Mouse (Mus musculus) brown adipose tissue, adult 24 weeks (tissue): ENCODE measurements at regions not wholly inside any gene's neighbourhood (a gene's known extent, or its start where the extent isn't known, plus 50 kb on each side); places are given as distances from the start of the nearest gene placed in this dataset.

ENCODE experiments used
- H3K27ac ChIP-seq: fragments of 200-500 bp; replicated peaks from 2 replicates; pipeline ENCODE4 v1.5.1; 2012; ENCODE audit warnings: low read depth, mild to moderate bottlenecking, low read length
- H3K4me1 ChIP-seq: fragments of 200-500 bp; 2 replicates; pipeline ENCODE4 v1.6.1; 2012; ENCODE audit warnings: low read length, mixed read lengths; ENCODE audit not compliant: control insufficient read depth, insufficient read depth, insufficient read length
- H3K4me3 ChIP-seq: fragments of 200-500 bp; 2 replicates; pipeline ENCODE4 v1.5.1; 2012; ENCODE audit warnings: low read depth, mild to moderate bottlenecking, low read length, moderate library complexity; ENCODE audit not compliant: insufficient read depth

DNA sequence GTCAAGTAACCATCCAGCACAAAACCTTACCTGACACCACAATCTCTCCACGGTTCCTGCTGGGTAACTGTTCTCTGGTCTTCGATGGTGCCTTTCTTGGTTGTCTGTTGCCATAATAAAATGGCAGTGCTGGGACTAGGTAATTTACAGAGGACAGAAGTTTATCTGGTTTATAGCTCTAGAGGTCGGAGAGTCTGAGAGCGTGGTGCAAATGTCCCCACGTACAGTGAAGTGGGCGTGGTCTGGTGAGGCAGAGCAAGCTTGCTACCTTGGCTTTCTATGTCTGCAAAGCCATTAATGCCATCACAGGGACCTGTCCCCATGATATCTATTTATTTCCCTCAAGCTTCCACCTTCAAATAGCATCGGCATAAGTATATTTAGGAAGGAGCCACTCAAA lies 223.0 kb downstream of the Opa1 start:
- Histone ChIP-seq H3K27ac (no peak overlapping the region), H3K4me3 (no peak overlapping the region), H3K4me1 (no peaks in the 10 kb centered on the region)

DNA sequence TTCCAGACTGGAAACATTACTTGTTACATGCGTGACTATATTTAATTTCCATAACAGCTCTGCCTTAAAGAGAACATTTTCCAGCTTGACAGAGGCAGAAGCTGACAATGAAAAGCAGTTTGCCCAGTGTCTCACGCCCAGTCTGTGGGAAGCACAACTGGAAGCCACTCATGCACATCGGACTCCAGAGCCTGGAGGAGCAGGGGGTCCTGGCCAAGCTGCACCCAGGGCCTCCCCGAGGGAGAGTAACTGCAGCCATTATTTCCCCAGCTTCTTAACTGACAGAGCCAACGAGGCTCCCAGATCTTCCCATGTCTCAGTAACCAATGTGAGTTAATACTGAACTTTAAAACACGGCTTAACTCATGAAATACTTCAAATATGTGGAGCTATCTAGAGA lies 223.5 kb downstream of the Opa1 start:
- Histone ChIP-seq H3K4me1 (no peaks in the 10 kb centered on the region), H3K4me3 (no peak overlapping the region), H3K27ac (no peak overlapping the region)

DNA sequence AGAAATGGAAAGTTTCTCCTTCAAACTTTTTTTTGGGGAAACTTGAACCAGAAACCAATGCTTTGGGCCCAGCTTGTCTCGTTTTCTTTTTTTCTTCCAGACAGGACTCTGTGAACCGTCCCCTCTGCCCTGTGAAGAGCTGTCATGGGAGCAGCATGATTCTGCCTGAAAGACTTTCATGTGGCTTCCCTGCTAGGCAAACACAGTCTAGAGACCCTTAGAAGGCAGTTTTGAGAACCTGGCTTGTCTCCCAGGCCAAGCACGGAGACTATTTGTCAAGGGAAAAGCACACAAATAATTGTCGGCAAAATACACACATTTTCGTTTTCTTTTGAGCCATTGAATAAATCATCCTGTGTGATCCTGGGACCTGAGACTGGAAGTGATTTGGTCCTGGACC lies 228.7 kb downstream of the Opa1 start:
- no peak overlapping the region for H3K4me3 ChIP-seq
- no peak overlapping the region for H3K27ac ChIP-seq
- no peaks in the 10 kb centered on the region for H3K4me1 ChIP-seq

DNA sequence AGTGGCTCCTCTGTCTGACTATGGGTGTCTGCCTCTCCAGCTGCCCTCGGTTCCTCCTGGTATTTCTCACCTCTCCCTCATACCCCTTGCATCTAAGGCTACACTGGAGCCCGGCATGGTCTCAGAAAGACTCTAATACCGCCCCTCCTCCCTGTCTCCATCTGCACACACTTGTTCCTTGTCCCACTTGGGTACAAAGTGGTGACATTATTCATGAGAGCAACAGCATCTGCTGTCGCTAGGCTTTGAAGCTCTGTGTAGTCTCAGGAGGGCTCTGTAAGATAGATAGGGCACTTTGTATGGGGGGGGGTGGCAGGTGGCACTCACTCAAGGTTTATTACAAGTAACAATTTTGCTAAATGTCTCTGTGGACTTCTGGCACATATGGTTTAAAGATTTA lies 229.7 kb downstream of the Opa1 start:
- Histone ChIP-seq H3K4me1 (no peaks in the 10 kb centered on the region), H3K4me3 (no peak overlapping the region), H3K27ac (no peak overlapping the region)

DNA sequence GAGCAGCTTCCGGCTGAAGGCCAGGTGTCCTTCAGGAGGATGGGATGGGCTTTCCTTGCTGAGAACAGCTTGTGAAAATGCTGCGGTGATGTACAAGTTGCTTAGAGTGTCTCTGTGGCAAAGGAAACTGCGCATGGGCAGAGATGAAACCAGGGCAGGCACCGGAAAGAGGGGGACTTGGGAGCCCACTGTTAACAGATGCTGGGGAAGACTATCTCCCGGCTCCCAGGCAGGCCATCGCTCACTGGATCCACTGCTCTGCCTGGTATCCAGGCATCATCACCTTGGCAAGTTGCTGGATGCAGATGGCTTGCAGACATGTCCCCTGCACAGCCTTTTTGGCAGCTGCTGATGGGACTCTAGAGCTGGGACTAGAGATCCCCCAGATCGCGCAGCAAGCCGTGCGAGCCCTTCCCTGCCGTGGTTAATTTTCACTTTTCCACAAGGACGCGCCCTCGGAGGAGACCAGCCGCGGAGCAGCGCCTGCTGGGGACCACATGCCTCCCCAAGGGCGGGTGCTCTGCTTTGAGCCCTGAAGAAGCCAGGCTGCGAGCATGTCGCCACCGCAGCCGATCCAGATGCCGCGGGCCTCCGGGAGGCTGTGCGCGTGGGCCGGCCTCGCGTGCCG lies 234.4 kb downstream of the Opa1 start:
- H3K27ac ChIP-seq = no peak overlapping the region
- H3K4me3 ChIP-seq = peak overlapping the region; percentile 59
- H3K4me1 ChIP-seq = 0 out of 2 replicates have a peak, but pooled peaks cover 2% of the 10 kb centered on the region

- Histone ChIP-seq H3K4me3 (peak overlapping the region; percentile 59), H3K27ac (no peak overlapping the region), H3K4me1 (0 out of 2 replicates have a peak, but pooled peaks cover 2% of the 10 kb centered on the region)
Measured at GRCm38 (mm10) chr16:29814039-29814438, 234.9 kb downstream of the Opa1 start.

GRCm38 (mm10) chr16:29814655-29815054 lies 235.5 kb downstream of the Opa1 start:
- Histone ChIP-seq H3K27ac (no peak overlapping the region), H3K4me1 (0 out of 2 replicates have a peak, but pooled peaks cover 2% of the 10 kb centered on the region), H3K4me3 (no peak overlapping the region)

DNA sequence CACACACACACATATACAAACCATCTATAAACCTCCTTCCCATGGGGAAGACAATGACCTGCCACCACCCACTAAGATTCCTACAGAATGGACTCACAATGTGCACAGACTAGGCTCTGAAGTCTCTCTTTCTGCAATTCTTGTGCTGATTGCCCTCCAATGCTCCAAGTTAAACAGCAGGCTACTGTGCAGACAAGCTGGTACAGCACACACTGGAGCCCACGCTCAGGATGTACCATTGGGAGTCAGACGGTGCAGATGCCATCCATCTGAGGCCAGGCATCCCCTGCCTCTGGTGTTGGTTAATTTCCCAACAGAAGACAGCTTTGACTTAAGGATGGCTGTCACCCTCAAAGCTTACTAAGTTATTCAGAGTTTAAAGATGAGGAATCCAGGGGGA lies 236.1 kb downstream of the Opa1 start:
- 0 out of 2 replicates have a peak, but pooled peaks cover 2% of the 10 kb centered on the region for H3K4me1 ChIP-seq

GRCm38 (mm10) chr16:29815632-29816337 lies 236.7 kb downstream of the Opa1 start:
- H3K27ac ChIP-seq = no peak overlapping the region
- H3K4me1 ChIP-seq = 0 out of 2 replicates have a peak, but pooled peaks cover 2% of the 10 kb centered on the region

More for the DNA sequence above, 236.1 kb downstream of the Opa1 start:
- H3K27ac ChIP-seq = no peak overlapping the region
- H3K4me3 ChIP-seq = no peak overlapping the region

GRCm38 (mm10) chr16:29816681-29817369 lies 237.7 kb downstream of the Opa1 start:
- Histone ChIP-seq H3K4me3 (no peak overlapping the region), H3K4me1 (0 out of 2 replicates have a peak, but pooled peaks cover 2% of the 10 kb centered on the region), H3K27ac (peak overlapping the region; percentile 43; the same call in 1 of the 2 replicates)

More at GRCm38 (mm10) chr16:29815632-29816337, 236.7 kb downstream of the Opa1 start:
- H3K4me3 ChIP-seq = no peak overlapping the region

- Histone ChIP-seq H3K4me1 (0 out of 2 replicates have a peak, but pooled peaks cover 2% of the 10 kb centered on the region), H3K27ac (no peak overlapping the region), H3K4me3 (no peak overlapping the region)
Measured at GRCm38 (mm10) chr16:29818807-29819440, 239.8 kb downstream of the Opa1 start.

GRCm38 (mm10) chr16:29820704-29821103 lies 241.6 kb downstream of the Opa1 start:
- no peak overlapping the region for H3K4me3 ChIP-seq
- no peaks in the 10 kb centered on the region for H3K4me1 ChIP-seq
- no peak overlapping the region for H3K27ac ChIP-seq

DNA sequence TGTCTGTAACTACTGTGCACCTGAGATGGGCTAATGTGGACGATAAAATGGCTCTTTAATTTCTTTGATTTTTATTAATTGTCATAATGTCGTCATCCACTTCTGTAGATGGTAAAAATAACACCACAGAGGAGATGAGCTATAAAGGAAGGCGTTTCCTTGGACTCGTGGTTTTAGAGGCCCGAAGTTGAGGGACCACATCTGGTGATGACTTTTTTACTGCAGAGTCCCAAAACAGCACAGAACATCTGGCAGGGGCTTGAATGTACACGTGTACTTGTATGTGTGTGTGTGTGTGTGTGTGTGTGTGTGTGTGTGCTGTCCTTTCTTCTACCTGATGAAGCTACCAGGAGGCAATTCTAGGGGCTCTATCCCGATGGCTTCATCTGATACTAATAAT lies 242.1 kb upstream of the Hes1 start:
- H3K4me1 ChIP-seq = no peaks in the 10 kb centered on the region
- H3K4me3 ChIP-seq = no peak overlapping the region
- no peak overlapping the region for H3K27ac ChIP-seq

DNA sequence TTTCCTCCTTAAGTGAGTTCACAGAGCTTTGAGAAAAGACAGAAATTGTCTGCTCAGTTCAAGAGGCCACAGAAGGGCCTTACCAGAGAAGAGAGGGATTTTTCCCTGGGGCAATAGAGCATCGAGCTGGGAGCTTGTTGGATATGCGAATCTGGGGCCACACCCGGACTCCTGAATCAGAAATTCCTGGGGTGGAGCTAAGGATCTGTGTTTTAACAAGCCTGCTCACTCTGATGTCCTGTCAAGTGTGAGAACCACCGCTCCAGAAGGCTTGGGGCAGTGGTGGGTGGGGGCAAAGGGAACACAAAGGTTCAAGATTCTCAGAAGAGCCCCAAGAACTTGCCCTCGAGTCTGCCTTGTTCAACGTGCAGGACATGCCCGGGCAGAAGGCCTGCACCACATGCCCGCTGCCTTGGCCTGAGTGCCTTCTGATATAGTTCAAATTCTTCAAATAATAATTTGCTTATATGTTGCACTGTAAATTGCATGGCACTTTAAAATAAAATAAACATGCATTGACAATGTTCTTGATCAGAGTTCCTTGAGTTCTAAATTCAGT lies 241.3 kb upstream of the Hes1 start:
- Histone ChIP-seq H3K27ac (no peak overlapping the region), H3K4me1 (no peaks in the 10 kb centered on the region), H3K4me3 (no peak overlapping the region)

DNA sequence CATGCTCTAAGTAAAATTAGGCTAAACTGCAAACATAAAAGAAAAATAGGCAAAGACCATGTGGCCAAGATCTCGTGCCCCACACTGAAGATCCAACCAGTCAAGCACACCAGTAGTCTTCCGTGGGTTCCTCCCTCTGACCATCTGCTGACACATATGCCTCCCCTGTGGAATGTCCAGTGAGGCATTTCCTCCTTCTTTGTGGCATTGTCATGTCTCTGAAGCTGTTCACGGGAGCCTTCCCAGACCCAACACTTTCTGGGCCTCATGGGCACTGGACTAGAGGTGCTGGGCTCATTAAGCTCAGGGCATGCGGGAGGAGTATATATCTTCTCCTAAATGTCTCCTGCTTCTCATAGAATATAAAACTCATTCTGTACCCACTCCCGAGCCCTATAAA lies 237.3 kb upstream of the Hes1 start:
- Histone ChIP-seq H3K4me3 (no peak overlapping the region), H3K27ac (no peak overlapping the region), H3K4me1 (peaks cover 2% of the 10 kb centered on the region; the same call in 1 of the 2 replicates)
